Mouse (Mus musculus): Measurements from ENCODE around the gene Lrig2.

The Lrig2 gene

DNA sequence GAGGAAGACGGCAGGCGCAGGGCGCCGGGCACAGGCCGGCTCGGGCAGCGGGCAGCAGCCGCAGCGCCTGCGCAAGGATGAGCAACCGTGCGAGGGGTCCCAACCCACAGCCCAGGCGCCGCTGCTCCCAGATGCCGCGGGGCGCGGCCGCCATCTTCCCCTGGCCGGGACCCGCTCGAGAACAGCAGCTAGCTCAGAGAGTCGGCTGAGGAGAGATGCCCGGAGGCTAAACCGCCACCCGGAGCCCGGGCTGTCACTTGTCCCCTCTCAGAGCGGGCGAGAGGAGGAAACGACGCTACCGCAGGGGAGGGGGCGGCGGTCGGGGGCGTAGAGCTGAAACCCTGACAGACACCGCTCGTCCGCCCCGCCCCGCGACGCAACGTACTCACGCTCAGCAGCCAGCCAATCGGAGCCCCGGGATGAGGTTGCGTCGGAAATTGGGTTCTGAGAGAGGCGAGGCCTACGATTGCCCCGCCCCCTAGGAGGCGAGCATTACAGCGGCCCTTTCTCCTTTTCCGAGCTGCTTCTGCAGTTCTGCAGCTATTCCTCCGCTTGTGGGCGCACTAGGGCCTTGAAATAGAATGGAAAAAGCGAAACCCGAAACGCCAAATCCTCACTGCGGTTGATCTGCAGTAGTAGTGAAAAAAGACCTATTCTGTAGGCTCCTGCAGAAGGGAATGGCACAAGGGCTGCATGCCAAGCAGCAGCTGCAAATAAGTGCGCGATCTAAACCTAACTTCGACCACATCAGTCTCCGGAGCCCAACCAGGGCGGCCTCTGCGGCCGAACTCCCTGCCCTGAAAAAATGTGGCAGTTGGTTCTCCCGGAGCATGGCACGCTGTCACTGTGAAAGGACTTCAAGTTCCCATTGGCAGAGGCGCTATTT, at the start of gene Lrig2:
Lrig2 (minus strand) TSS at position 381 of the 886 bp plus-strand sequence.
- DNase-seq (ENCODE audit: low spot score in 2 of 2): peak; percentile 99 to 100

- no peak for DNase-seq (ENCODE audit: low spot score in 2 of 2)
Measured at GRCm38 (mm10) chr3:104556624-104557023, 44.9 kb upstream of the Lrig2 start.

- DNase-seq (ENCODE audit: low spot score in 2 of 2): no peak
Measured at GRCm38 (mm10) chr3:104550594-104550993, 38.9 kb upstream of the Lrig2 start.

DNA sequence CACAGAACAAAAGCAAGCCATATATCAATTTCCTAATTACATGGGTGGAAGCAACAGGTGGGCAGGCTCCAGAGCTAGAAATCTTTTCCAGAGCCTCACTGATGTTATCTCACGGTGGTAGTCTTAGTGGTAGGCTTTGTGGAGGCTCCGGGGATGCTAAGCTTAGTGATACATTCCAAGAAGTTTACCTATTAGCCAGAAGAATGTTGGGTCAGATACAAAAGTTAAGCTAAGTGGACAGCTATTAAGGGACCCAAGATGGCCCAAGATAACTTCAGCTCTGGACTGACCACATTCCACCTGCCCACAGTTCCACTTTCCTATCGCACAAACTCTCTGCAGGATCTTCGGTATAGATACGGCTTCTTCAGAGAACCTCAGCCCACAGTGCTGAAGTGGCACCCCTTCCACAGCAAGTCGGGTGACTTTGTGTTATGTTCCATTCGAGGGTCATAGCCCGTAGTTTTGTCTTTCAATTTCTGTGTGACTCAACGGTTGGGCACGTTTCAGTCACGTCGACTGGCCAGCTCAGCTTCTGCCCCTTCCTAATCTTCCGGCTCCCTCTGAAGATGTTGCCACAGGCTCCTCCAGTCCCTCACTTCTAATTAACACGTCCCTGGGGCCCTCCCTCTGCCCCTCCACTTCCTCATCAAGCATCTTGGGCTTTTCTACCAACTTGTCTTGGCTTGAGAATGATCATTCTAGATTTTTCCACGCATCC, 36.8 kb upstream of the Lrig2 start:
- no peak for DNase-seq (ENCODE audit: low spot score in 2 of 2)

- no peak for DNase-seq (ENCODE audit: low spot score in 2 of 2)
Measured at GRCm38 (mm10) chr3:104543825-104544224, 32.1 kb upstream of the Lrig2 start.

GRCm38 (mm10) chr3:104542065-104542429, 30.3 kb upstream of the Lrig2 start:
- no peak for DNase-seq (ENCODE audit: low spot score in 2 of 2)

DNA sequence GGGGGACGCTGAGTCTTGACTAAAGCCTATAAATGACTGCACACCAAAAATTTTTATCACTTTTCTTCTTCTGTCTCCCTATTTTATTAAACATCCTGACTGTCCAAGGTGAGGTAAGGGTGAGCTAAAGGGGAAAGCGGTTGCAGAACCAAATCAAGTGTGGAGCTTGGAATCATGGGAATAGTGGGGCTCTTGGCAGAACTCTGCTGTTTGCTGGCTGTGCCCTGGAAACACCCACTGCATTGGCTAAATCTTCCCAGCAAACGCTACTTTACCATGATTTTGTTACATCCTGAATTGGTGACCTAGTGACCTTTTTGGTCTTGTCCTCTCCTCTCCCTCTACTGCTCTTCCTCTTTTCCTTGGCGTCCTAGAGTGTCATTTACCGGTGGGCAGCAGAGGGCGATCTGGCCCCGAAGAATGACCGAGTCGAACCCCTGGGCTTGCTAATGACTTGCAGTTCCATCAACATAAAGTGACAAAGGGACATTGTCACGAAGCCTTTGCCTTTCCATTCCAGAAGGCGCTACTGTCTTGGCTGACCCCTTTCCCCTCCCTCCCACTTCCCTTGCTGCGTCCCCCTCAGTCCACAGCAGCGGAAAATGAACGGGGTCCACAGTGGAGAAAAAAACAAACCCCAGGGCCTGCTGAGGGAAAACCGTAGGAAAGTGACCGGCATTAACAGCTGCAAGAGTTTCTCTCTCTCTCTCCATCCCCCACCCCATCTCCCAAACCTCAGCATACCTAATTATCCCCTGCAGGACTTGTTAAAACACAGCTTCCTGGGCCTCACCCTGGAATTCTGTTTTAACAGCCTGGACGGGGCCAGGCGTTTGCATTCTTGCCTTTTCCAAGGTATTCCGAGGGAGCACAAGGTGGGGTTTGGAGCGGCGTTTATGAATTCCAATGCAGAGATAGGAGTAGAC, 29.7 kb upstream of the Lrig2 start:
- DNase-seq (ENCODE audit: low spot score in 2 of 2): peak; percentile 67 to 81

DNA sequence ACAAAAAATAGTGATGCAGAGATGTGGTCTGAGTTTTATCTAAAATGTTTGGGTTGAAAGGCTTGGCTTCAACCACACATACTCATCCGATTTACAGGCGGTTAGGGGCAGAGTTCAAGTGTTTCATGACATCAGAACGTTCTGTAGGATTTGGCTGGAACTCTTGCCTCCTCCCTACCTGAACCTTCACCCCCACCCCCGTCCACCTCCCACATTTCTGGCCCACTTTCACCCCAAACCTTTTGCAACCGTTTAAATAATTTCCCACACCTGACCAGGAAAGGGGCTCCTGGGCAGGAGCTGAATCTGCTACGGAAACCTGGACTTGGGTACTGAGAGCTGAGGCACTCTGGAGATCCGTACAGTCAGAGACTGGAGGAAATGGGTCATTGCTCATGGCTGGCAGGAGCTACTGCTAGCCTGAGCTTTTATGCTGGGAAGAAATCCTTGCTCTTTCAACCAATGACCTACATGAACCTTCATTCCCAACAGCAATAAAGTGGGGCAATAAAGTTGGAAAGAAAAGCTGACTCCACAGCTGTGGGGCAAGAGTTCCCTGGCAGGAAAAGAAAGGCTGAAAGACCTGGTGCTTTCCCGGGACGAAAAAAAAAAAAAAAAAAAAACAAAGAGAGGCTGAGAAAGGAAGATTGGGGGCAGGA, 28.9 kb upstream of the Lrig2 start:
- no peak for DNase-seq (ENCODE audit: low spot score in 2 of 2)

GRCm38 (mm10) chr3:104533223-104533622, 21.5 kb upstream of the Lrig2 start:
- no peak for DNase-seq (ENCODE audit: low spot score in 2 of 2)

GRCm38 (mm10) chr3:104526115-104526882, 14.6 kb upstream of the Lrig2 start:
- DNase-seq (ENCODE audit: low spot score in 2 of 2): no peak

DNA sequence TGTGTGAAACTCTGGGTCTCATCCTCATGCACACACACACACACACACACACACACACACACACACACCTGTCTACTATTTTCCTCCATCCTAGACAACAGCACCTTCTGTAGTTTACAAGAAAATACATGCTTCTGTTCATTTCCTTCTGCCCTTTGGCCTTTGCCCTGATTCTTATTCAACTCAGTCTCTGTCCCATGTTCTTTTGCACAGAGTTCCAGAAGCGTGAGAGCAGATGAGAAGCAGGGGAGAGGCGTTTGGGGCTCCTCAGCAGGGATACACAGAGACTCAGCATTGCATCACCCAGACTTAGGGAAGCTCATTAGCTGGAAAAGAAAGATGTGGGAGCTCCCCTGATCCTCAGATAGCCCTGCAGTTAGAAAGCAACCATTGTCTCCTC, 13.8 kb upstream of the Lrig2 start:
- no peak for DNase-seq (ENCODE audit: low spot score in 2 of 2)

DNA sequence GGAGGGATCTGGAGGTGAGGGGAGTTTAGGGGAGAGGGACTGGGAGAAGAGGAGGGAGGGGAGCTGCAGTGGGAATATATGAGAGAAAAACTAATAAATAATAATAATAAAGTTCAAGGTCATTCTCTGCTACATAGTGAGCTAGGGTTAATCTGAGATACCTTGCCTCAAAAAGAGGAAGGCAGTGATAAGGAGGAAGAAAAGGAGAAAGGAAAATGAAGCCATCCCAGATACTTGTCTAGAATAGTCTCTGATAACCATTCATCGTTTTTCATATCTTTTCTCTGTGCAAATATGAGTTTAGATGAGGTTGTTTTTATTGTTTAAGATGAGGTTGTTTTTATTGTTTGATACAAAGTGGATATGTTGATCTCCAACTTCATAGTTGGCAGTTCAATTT, 13.3 kb upstream of the Lrig2 start:
- no peak for DNase-seq (ENCODE audit: low spot score in 2 of 2)

DNA sequence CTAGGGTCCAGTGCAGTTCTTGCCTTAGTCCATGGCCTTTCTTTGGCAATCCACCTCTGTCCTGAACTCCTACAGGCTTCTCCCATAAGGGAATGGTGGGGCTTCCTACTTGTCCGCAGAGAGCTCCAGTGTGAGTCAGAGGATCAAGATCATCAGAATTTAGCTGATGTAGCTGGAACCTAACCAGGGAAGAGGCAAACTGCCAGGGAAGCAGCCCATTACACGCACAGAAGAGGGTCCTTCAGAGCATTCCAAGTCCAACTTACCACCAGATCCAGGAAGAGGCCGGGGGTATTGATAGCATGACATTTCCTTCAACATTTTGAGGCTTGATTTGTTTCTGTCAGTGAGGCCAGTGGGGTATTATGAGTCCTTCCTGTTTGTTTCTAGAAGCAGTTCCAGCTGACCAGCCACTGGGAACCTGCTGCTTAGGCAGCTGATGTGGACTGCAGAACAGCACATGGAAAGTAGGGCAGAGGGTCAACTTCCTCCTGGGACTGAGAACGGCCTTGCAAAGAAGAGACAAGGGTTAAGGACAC, 11.7 kb upstream of the Lrig2 start:
- no peak for DNase-seq (ENCODE audit: low spot score in 2 of 2)

GRCm38 (mm10) chr3:104521341-104521924, 9.7 kb upstream of the Lrig2 start:
- DNase-seq (ENCODE audit: low spot score in 2 of 2): no peak

GRCm38 (mm10) chr3:104520471-104520870, 8.8 kb upstream of the Lrig2 start:
- no peak for DNase-seq (ENCODE audit: low spot score in 2 of 2)

DNA sequence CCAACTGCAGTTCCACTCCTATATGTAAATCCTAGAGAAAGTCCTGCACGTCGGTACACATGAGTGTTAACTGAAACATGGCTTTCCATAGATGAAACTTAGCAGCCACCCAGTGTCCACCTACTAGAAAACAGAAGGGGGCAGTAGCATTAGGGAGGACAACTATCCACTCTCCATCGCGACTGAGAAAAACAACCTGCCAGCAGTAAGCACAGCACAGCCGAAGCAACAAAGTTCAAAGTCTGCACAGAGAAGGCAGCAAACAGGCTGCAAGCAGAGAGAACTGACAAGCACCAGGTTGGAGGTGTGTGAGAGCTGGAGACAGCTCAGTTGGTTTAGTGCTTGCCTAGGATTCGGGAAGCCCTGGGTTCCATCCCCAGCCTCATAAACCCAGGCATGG, 7.2 kb upstream of the Lrig2 start:
- DNase-seq (ENCODE audit: low spot score in 2 of 2): no peak

- DNase-seq (ENCODE audit: low spot score in 2 of 2): no peak
Measured at GRCm38 (mm10) chr3:104518411-104518810, 6.7 kb upstream of the Lrig2 start.

- DNase-seq (ENCODE audit: low spot score in 2 of 2): no peak
Measured at GRCm38 (mm10) chr3:104517161-104517560, 5.4 kb upstream of the Lrig2 start.

DNA sequence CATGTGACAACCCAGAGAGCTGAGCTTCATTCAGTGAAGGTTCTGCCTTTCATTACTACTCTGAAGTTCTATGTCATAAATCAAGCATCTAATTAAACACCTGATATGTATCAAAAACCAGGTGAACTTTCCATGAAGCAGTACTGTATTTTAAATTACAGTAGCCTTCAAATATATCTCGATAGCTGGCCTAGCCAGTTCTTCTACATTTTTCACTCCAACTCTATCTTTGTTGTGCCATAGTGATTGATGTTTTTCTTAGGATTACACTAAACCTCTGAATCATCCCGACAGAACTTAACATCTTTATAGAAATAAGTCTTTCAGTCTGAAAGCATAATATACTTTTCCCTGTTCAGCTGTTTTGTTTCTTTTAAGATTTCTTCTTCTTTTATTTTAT, 2.8 kb upstream of the Lrig2 start:
- DNase-seq (ENCODE audit: low spot score in 2 of 2): no peak

- no peak for DNase-seq (ENCODE audit: low spot score in 2 of 2)
Measured at GRCm38 (mm10) chr3:104512424-104512748, 668 bp upstream of the Lrig2 start.
